Mouse (Mus musculus): ENCODE measurements around the gene Gm28891. TPM values are rescaled to one million over a fixed set of nuclear protein-coding genes. Genes with fewer than 3 reads are reported as not detected.
"Not testable (repeated sequence)": the region's sequence is repeated elsewhere in the genome, so short reads cannot be mapped to it uniquely, and the experiment has no call there.

Gm28891 gene
- not detected for polyA plus RNA-seq (2017; shearing (Covaris generic))

DNA sequence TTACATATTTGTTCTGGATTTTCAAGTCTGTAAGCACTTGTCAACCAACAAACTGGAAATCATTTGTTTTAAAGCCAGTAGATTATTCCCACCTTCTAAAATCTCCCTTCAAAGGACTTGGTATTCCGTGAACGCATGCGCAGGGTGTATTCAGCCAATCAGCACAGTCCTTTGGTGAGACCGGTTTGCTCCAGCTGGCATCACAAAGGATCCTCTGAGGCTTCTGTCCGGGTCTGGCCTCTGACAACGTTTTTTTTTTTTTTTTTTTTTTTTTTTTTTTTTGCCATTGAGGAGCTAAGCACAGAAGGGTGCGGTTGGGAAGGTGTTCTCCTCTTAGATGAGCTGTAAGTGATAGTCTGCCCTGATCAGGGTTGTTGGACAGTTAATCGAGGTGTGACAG, at the start of gene Gm28891:
Gene Gm28891, plus strand, starts transcription at position 301 of the 400 bp plus-strand sequence.
- ATAC-seq, result not testable (repeated sequence)

All from inflammation-experienced regulatory T-cells, adult 6 months (primary cell).